Mouse (Mus musculus): ENCODE measurements around the gene Akap9.
"Not testable (repeated sequence)": the region's sequence is repeated elsewhere in the genome, so short reads cannot be mapped to it uniquely, and the experiment has no call there.

Gene Akap9

GRCm38 (mm10) chr5:4060313-4060712 lies 132.5 kb downstream of the Akap9 start:
- DNase-seq = no peak

- DNase-seq = no peak
These were observed 138.7 kb downstream of the Akap9 start for GRCm38 (mm10) chr5:4066476-4067115.

GRCm38 (mm10) chr5:4067203-4067602 lies 139.3 kb downstream of the Akap9 start:
- no peak for DNase-seq

- no peak for DNase-seq
These were observed 151.2 kb downstream of the Akap9 start for GRCm38 (mm10) chr5:4079086-4079485.

- DNase-seq = peak; percentile 11
These were observed 153.0 kb downstream of the Akap9 start for GRCm38 (mm10) chr5:4080861-4081260.

- DNase-seq = peak; percentile 3
These were observed 153.7 kb downstream of the Akap9 start for GRCm38 (mm10) chr5:4081513-4081912.

GRCm38 (mm10) chr5:4084948-4085347 lies 157.1 kb downstream of the Akap9 start:
- no peak for DNase-seq

- no peak for DNase-seq
These were observed 158.5 kb downstream of the Akap9 start for GRCm38 (mm10) chr5:4086309-4086708.

GRCm38 (mm10) chr5:4088190-4088589 lies 160.3 kb downstream of the Akap9 start:
- no peak for DNase-seq

- no peak for DNase-seq
These were observed 166.6 kb downstream of the Akap9 start for GRCm38 (mm10) chr5:4094471-4094870.

- DNase-seq = no peak
These were observed 173.2 kb downstream of the Akap9 start for GRCm38 (mm10) chr5:4101031-4101430.

GRCm38 (mm10) chr5:4101770-4102169 lies 173.9 kb downstream of the Akap9 start:
- no peak for DNase-seq

- no peak for DNase-seq
These were observed 175.9 kb downstream of the Akap9 start for GRCm38 (mm10) chr5:4103626-4104340.

GRCm38 (mm10) chr5:4104341-4105040 lies 176.6 kb downstream of the Akap9 start, which contains the start of gene Cyp51:
Cyp51 (minus strand) TSS chr5:4104746.
- DNase-seq = peak; percentile 92

GRCm38 (mm10) chr5:4105651-4106186 lies 177.9 kb downstream of the Akap9 start:
- DNase-seq = no peak

- DNase-seq = not testable (repeated sequence)
These were observed 179.2 kb downstream of the Akap9 start for GRCm38 (mm10) chr5:4107056-4107455.

GRCm38 (mm10) chr5:4112570-4113098 lies 184.8 kb downstream of the Akap9 start:
- no peak for DNase-seq

Measured in kidney, adult 18-20 months (tissue).